Mouse (Mus musculus): Measurements from ENCODE around the gene Pde9a.

The Pde9a gene

GRCm38 (mm10) chr17:31470766-31471418 is 84.9 kb downstream of the Pde9a start:
- DNase-seq = peak; percentile 53

GRCm38 (mm10) chr17:31474388-31474787 is 88.4 kb downstream of the Pde9a start:
- no peak for DNase-seq

- no peak for DNase-seq
These were observed 92.6 kb downstream of the Pde9a start for GRCm38 (mm10) chr17:31478606-31479005.

GRCm38 (mm10) chr17:31479108-31479844 is 93.3 kb downstream of the Pde9a start:
- no peak for DNase-seq

- no peak for DNase-seq
These were observed 100.7 kb downstream of the Pde9a start for GRCm38 (mm10) chr17:31486616-31487198.

- no peak for DNase-seq
These were observed 101.5 kb downstream of the Pde9a start for GRCm38 (mm10) chr17:31487433-31488060.

- DNase-seq = no peak
These were observed 105.3 kb downstream of the Pde9a start for GRCm38 (mm10) chr17:31491355-31491754.

GRCm38 (mm10) chr17:31492416-31492815 is 106.4 kb downstream of the Pde9a start:
- peak; percentile 75 for DNase-seq

- DNase-seq = no peak
These were observed 109.0 kb downstream of the Pde9a start for GRCm38 (mm10) chr17:31494989-31495388.

GRCm38 (mm10) chr17:31497726-31498125 is 111.7 kb downstream of the Pde9a start:
- DNase-seq = no peak

GRCm38 (mm10) chr17:31499725-31500124 is 113.7 kb downstream of the Pde9a start:
- DNase-seq = no peak

GRCm38 (mm10) chr17:31500416-31500815 is 114.4 kb downstream of the Pde9a start:
- DNase-seq = no peak

GRCm38 (mm10) chr17:31500908-31501307 is 114.9 kb downstream of the Pde9a start:
- DNase-seq = no peak

GRCm38 (mm10) chr17:31502261-31502927 is 116.4 kb downstream of the Pde9a start:
- no peak for DNase-seq

- no peak for DNase-seq
These were observed 117.3 kb downstream of the Pde9a start for GRCm38 (mm10) chr17:31503337-31503736.

GRCm38 (mm10) chr17:31503936-31504335 is 117.9 kb downstream of the Pde9a start:
- no peak for DNase-seq

GRCm38 (mm10) chr17:31505013-31505412 is 119.0 kb downstream of the Pde9a start:
- DNase-seq = no peak

- no peak for DNase-seq
These were observed 120.3 kb downstream of the Pde9a start for GRCm38 (mm10) chr17:31506282-31506681.

GRCm38 (mm10) chr17:31510944-31511343 is 124.9 kb downstream of the Pde9a start:
- DNase-seq = no peak

- peak; percentile 89 for DNase-seq
These were observed 125.9 kb downstream of the Pde9a start for GRCm38 (mm10) chr17:31511792-31512495.

- no peak for DNase-seq
These were observed 126.6 kb downstream of the Pde9a start for GRCm38 (mm10) chr17:31512593-31512992.

GRCm38 (mm10) chr17:31514696-31515095 is 128.7 kb downstream of the Pde9a start:
- no peak for DNase-seq

All from right cerebral cortex, postnatal 4 days (tissue).